Mouse (Mus musculus): ENCODE data around the gene Ptprk.
A peak's percentile ranks its signal among the peaks of the same experiment; 100 is the strongest.

Ptprk gene

GRCm38 (mm10) chr10:28408980-28409379, 334.4 kb downstream of the Ptprk start:
- no peak for DNase-seq (ENCODE audit: low read depth, low spot score)

GRCm38 (mm10) chr10:28414823-28415222, 340.2 kb downstream of the Ptprk start:
- no peak for DNase-seq (ENCODE audit: low read depth, low spot score)

- DNase-seq (ENCODE audit: low read depth, low spot score) = no peak
Observed at GRCm38 (mm10) chr10:28422622-28423021, 348.0 kb downstream of the Ptprk start.

GRCm38 (mm10) chr10:28425371-28425770, 350.8 kb downstream of the Ptprk start:
- peak; percentile 12 for DNase-seq (ENCODE audit: low read depth, low spot score)

- DNase-seq (ENCODE audit: low read depth, low spot score) = peak; percentile 62
Observed at GRCm38 (mm10) chr10:28436084-28436483, 361.5 kb downstream of the Ptprk start.

- no peak for DNase-seq (ENCODE audit: low read depth, low spot score)
Observed at GRCm38 (mm10) chr10:28449853-28450252, 375.2 kb downstream of the Ptprk start.

GRCm38 (mm10) chr10:28450642-28451041, 376.0 kb downstream of the Ptprk start:
- peak; percentile 35 for DNase-seq (ENCODE audit: low read depth, low spot score)

- peak; percentile 9 for DNase-seq (ENCODE audit: low read depth, low spot score)
Observed at GRCm38 (mm10) chr10:28458027-28458426, 383.4 kb downstream of the Ptprk start.

GRCm38 (mm10) chr10:28459963-28460362, 385.3 kb downstream of the Ptprk start:
- no peak for DNase-seq (ENCODE audit: low read depth, low spot score)

- DNase-seq (ENCODE audit: low read depth, low spot score) = no peak
Observed at GRCm38 (mm10) chr10:28463706-28464105, 389.1 kb downstream of the Ptprk start.

- no peak for DNase-seq (ENCODE audit: low read depth, low spot score)
Observed at GRCm38 (mm10) chr10:28464766-28465548, 390.3 kb downstream of the Ptprk start.

- DNase-seq (ENCODE audit: low read depth, low spot score) = peak; percentile 82
Observed at GRCm38 (mm10) chr10:28485574-28485973, 411.0 kb downstream of the Ptprk start.

- peak; percentile 15 for DNase-seq (ENCODE audit: low read depth, low spot score)
Observed at GRCm38 (mm10) chr10:28491006-28491405, 416.4 kb downstream of the Ptprk start.

- DNase-seq (ENCODE audit: low read depth, low spot score) = peak; percentile 94
Observed at GRCm38 (mm10) chr10:28492206-28492605, 417.6 kb downstream of the Ptprk start.

GRCm38 (mm10) chr10:28492870-28493269, 418.2 kb downstream of the Ptprk start:
- peak; percentile 15 for DNase-seq (ENCODE audit: low read depth, low spot score)

- peak; percentile 90 for DNase-seq (ENCODE audit: low read depth, low spot score)
Observed at GRCm38 (mm10) chr10:28493271-28493861, 418.7 kb downstream of the Ptprk start.

- DNase-seq (ENCODE audit: low read depth, low spot score) = peak; percentile 33
Observed at GRCm38 (mm10) chr10:28497791-28498190, 423.2 kb downstream of the Ptprk start.

GRCm38 (mm10) chr10:28498504-28498903, 423.9 kb downstream of the Ptprk start:
- DNase-seq (ENCODE audit: low read depth, low spot score) = no peak

- DNase-seq (ENCODE audit: low read depth, low spot score) = no peak
Observed at GRCm38 (mm10) chr10:28513601-28514000, 439.0 kb downstream of the Ptprk start.

- DNase-seq (ENCODE audit: low read depth, low spot score) = no peak
Observed at GRCm38 (mm10) chr10:28516147-28516546, 441.5 kb downstream of the Ptprk start.

- no peak for DNase-seq (ENCODE audit: low read depth, low spot score)
Observed at GRCm38 (mm10) chr10:28518297-28518696, 443.7 kb downstream of the Ptprk start.

GRCm38 (mm10) chr10:28519861-28520260, 445.2 kb downstream of the Ptprk start:
- DNase-seq (ENCODE audit: low read depth, low spot score) = no peak
